Mouse (Mus musculus) MN1 (cell line): ENCODE results near the gene Trpc7.

Experiments used
- DNase-seq: peaks from one replicate; pipeline ENCODE4 v3.0.0-alpha.2; 2016; ENCODE audit warnings: low spot score

The Trpc7 gene

DNA sequence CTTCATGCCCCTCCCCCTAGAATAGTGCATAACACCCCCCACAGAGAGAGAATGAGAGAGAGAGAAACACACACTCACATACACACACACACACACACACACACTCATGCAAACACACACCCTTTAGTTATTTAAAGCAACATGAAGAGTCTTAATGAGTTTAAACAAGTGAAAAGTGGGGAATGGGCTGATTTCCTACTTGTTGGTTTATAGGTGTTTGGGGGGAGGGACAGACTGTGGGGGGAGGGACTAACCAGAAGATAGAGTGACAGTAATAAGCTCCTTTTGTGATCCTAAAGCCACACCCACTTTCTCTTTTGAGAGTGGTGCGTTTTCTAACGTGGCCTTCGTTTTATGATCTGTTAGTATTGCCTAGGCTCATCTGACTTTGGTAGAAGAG, at the start of gene Trpc7:
Gene Trpc7, minus strand, starts transcription at position 101 of the 400 bp plus-strand sequence.
- no peak for DNase-seq

DNA sequence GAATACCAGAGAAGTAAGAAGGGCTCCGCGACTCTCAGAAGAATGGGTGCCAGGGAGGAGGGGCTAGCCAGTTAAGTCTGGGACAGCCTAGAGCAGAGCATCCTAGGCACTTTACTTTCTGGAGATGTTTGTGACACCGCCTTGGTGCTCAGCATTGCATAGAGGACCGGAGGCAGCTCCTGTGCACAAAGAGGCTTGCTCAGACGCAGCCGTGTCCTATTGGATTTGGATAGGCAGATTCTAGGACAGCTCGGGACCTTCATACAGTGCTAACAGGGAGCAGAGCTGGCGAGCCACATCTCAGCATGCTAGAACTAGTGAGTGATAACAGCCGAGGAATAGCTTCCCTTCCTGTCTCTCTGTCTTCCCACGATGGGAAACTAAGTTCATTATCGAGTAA, 43.5 kb upstream of the Trpc7 start:
- no peak for DNase-seq

DNA sequence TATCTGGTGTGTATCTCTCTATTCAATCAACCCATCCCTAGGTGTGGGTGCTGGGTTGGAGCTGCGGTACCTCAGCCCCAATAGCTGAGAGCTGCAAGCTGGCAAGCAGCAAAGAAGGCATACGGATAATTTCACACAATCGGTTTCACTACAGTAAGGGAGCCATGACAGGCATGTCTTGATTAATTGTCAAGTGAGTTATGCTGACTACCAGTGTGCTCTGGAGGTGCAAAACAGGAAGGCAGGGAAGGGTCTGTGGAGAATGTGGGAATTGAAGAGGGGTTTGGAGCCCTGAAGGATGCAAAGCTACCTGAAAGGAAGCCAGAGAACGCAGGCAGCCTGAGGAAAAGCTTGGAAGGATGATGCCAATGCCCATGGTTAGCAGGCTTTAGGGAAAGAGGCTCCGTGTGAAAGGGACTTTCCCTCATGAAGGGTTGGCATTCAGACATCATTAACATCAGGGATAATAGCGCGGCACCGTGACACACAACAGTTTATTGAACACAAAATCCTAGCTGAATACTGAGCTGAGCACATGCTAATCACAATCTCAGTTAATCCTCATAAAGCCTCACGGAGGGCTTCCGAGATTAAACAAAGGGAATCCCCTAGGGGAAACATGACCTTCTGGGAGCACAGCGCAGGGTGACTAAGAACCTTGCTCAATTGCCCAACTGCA, 38.2 kb upstream of the Trpc7 start:
- no peak for DNase-seq

DNA sequence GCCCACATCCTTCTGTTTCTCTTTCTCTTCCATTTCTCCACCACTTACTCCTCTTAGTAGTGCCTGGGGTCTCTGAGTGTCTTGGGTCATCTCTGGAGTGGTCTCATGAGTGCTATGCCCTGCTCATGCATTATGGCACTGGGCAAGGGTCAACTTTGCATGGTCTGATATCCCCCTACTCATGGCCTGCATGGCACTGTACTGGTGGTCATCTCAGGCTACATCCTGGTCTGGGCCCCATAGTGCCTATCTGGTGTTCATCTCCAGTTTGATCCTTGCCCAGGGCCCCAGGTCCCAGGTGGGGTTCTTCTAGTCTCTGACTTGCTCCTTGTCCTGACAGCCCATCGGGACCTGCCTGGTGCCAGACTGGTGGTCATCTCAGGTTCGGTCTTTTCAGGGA, 34.6 kb upstream of the Trpc7 start:
- no peak for DNase-seq

DNA sequence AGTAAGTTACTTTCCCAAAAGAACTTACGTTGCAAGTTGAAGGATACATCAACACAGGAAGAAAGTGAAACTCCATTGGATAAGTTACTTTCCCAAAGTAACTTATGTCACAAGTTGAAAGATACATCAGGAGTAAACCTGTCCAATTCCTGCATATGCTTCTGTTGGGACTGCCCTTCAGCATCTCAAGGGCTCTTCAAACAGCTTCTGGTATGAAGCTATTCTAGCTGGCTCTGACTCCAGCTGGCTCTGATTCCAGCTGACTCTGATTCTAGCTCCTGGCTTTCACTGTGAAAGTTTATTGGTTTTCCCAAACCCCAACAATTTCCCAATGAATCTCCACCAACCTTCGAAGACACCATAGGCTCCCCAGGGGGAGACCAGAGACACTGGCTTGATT, 27.2 kb upstream of the Trpc7 start:
- DNase-seq: no peak

DNA sequence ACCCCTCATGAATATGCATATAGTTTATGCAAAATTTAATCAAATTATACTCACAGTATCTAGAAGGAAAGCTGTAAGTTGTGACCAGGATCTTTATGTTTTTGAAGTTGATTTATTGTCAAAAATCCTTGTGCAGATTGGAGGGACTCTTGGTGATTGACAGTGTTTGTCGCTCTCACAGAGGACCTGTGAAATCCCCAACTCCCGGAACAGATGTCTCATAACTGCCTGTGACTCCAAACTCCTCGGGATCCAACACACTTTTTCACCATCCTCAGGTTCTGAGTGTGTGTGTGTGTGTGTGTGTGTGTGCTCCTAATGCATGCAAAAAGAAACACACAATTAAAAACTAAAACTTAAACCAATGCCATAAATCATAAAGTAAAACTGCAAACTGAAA, 25.5 kb upstream of the Trpc7 start:
- no peak for DNase-seq

DNA sequence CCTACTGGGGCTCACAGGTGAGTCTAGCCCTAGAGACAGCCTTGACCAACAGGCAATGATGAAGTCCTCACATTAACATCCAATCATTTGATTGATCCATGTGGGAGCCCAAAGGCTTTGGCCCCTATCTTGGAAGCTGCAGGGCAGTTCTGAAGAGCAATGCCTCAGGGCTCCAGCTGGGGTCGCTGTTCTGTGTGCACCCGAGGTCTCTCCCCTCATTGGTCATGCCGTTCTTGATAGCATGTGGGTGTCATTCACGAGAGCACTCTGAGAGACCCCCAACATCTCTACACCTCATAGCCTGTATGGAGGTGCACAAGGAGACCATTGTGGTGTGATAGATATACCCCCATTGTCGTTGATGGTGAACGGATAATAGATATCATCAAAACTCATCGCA, 18.9 kb upstream of the Trpc7 start:
- DNase-seq: no peak

DNA sequence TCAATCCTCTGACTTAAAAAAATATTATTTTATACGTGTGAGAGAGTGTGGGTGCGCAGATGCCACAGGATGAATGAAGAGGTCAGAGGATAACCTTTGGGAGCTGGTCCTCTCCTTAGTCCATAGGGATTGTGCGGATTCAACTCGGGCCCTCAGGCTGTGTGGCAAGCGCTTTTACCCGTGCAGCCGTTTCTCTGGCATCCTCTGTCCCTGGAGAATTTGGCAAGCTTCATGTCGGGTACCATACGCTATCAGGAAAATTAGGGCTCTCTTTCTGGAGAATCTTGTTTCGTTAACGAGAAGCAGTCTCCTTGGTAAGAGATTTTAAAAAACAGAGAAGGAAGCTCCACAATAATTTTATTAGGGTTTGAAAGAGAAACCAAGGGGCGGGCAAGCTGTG, 15.3 kb upstream of the Trpc7 start:
- peak; percentile 72 for DNase-seq

DNA sequence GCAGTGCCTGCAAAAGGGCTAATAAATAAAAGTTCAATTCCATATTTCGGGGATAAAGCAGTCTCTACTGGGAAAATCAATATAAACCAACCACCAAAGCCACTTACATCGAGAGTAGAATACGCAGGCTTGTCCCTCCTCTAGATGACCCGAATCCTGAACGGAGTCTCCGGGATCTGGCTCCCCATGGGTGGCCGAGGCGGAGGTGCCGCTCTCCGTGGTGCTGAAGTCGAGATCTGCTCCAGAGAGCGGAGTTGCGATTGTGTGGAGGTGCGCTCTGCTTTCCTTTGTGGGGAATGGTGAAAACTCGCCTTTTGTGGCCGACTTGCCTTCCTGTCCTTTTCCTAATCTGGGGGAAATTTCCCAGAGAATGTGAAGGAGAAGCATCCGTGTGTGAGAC, 407 bp downstream of the Trpc7 start:
- DNase-seq: no peak

DNA sequence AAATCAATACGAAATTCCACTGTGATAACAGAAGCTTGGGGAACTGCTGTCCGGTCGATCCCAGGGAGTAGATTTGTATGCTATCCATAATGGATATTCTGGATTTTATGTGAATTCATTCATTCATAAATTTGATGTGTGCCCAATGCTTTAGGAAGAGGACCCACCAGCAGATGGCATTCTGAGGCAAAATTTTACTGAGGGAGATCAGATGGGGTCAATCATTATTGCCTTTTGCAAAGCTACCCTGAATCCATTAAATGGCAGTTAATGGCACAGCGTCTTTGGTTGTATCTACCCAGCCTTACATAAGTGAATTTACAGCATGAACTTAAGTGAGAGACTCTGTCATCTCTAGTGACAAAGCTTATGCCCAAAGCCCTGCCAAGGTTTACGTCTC, 1.2 kb downstream of the Trpc7 start:
- peak; percentile 46 for DNase-seq

DNA sequence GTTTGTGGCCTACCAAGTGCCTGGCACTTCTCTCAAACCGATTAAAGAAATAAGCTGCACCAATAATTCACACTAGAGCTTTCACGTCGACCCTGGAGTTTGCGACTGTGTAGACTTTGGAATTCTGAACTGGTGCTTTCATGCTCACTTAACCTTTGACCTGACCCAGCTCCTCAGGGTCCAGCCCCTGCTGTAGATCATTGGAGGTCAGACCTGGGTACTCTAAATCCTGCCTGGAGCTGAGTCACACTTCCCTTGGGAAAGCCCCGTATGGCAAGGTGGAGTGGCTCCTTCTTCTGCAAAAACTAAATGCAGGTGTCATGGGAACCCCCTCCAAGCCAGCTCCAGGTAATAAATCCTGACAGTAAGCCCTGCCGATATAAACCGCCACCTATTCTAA, 5.9 kb downstream of the Trpc7 start:
- no peak for DNase-seq

DNA sequence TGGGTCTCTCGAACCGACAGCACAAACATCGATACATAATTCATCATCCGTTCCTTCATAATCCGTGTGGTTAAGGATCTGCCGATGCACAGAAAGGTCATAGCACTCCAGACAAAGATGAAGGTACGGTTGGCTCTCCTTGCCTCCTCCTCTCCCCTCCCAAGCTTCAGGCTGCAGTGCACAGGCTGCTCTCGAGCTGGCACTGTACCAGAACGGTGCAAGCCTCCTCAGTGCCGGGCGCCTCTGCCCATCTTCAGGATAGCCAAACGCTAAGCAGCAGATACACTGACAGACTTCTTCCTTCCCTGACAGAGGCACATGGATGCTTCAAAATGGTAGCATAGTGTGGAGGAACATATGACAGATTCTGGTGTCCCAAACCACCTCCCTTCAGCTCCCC, 12.9 kb downstream of the Trpc7 start:
- DNase-seq: no peak

DNA sequence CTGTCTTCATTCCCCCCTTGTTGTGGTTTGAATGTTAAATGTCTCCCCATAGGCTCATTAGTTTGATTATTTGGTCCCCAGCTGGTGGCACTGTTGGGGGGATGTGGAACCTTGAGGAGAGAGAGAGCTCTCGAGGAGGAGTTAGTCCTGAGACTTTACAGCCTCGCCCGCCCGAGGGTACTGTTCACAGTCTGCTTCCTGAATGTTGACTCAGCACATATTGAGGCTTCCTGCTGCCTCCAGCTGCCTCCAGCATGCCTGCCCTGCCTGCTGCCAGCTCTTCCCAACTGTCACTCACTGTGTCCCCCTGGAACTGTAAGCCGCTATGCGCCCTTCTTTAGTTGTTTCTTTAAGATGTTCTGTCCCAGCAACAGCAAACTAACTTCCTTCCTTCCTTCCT, 31.2 kb downstream of the Trpc7 start:
- no peak for DNase-seq

DNA sequence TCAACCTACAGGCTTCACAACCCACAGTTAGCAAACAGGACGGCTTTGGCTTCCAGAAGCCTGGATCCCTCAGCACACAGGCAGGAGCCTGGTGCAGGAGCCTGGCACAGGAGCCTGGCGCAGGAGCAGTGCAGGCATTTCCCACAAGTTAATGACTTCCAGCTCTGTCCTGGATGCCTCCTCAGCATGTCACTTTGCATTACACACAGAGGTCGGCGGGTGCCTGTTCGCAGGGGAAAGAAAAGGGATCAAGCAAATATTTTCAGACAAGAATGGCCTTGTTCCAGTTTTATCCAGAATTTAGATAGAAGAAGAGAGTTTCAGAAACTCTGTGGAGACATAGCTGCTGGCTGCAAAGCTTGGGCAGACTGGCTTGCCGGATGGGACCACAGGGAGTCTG, 33.8 kb downstream of the Trpc7 start:
- no peak for DNase-seq

DNA sequence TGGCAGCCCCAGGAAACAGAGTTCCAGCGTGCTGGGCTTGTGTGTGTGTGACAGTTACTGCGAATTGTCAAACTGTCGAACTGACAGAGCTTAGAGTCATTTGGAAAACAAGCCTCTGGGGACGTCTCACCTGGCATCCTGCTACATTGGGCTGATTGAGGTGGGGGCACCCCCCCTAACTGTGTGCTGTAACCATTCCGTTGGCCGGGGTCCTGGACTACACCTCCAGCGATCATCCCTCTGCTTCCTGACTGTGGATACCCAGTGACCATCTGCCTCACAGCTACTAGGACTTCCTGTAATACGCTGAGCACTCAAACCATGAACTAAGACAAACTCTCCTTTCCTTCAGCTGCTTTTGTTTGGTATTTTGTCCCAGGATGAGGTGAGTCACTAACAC, 41.3 kb downstream of the Trpc7 start:
- no peak for DNase-seq

DNA sequence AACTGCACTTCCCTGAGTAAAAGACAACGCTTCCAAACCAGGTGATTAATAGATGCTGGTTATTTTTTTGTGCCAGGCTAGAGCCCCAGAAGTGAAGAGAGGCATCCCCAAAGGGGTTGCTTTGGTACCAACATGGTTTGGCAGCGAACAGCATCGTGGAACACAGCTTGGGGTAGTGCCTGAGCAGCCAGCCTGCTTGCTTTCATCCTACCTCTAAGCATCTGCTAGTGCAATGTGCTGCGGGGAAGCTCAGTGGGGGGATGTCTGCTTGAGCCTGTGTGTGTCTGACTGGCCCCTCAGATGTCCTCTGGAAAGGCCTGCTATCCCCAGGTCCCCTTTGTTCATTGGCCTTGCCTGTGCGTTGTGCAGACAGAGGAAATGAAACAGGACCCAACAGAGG, 42.4 kb downstream of the Trpc7 start:
- DNase-seq: no peak

DNA sequence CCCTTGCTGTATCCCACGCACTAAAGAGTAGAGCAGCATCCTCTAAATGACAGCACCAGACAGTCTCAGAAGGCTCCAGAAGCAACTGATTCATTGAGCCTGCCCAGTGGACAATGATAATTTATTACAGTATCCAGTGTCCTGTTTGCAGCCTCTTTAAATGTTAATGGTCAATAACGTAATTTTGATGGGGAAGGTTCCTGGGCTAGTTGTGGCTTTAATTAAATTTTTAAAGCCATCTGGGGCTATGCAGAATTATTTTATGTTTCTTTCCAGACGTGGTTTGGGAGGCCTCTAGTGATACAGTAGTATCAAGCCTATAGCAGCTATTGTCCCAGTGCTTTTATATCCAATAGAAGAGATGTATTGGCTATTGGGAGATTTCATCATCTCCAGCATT, 49.9 kb downstream of the Trpc7 start:
- DNase-seq: peak; percentile 86

DNA sequence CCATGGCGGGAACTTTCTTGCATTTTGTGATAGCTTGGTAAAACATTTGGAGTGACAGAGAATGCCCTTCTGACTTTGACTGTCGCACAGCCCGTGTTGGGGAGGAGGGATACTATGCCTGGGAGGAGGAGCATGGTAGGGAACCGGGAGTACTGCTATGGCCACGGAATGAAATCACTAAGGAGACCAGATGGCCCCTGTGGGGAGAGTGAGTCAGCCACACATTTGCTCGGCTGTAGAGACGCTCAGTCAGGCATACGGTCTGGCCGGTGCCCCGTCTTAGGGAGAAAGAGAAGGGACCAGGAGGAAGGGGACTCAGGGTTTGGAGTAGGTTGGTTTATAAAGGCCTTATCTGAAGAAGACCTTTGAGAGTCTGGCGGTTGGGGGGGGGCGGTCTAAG, 80.3 kb downstream of the Trpc7 start:
- DNase-seq: peak; percentile 72

DNA sequence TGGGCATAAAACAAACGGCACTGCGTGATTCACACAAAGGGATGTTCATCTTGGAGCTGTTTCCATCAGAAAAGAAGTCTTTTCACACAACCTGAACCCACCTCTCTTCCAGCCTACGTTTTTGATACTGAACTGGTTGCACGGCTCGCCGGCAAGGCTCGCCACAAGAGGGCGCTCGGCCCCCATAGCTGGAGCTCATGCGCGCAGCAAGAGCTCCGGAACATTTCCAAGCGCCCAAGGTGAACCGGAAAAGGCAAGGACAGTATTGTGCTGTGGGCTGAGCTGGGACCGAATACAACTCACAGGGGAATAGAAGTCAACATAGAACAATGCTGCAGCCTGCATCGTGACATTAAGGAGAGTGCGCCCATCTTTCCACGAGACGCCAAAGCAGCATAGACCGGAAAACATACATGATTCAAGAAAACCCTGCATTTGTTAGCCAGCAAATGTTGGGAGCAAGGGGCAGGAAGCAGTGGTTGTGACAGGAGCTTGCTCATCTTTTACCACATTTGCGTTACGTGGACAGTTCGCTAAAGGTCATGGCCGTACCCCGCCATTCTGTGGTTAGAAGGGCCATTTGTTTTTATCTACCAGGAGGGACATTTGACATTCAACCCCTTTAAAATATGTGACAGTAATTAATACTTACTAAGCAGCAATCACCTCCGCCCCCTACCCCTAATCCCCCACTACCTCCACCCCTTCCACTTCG, 88.9 kb downstream of the Trpc7 start:
- peak; percentile 88 for DNase-seq

DNA sequence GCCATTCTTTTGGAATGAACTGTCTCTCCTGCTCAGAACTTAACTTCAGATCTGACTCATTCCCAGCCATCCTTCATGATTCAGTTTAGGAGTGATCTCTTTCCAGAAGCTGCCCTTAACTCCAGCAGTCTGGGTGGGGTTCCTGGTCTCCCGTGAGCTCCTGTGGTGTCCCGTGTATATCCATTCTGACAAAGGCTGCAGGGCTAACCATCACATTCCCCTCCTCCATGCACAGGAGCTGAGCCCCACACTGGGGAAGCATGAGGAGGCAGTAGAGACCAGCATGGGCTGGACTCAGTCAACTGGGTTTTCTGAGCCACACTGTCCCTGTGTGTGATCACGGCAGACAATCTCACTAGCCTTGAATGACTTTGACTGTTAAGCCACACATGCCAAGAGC, 90.7 kb downstream of the Trpc7 start:
- DNase-seq: no peak

DNA sequence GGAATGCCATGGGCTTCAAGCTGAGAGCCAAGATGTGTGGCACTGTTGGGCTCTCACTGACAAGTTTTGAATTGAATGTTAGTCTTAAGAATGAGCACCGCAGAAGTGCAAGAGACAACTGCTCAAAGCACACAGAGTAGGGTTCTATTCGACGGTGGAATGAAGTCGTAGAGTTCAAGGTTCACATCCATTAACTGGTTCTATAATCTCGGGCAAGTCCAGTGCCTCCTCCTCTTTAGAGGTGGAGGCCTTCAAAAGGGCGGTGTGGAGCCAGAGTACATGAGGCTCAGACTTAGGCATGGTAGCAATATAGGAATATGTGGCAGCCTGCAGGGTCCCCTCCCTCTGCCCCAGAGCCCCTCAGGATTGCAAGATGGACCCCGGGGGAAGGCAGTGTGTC, 98.3 kb downstream of the Trpc7 start:
- no peak for DNase-seq

DNA sequence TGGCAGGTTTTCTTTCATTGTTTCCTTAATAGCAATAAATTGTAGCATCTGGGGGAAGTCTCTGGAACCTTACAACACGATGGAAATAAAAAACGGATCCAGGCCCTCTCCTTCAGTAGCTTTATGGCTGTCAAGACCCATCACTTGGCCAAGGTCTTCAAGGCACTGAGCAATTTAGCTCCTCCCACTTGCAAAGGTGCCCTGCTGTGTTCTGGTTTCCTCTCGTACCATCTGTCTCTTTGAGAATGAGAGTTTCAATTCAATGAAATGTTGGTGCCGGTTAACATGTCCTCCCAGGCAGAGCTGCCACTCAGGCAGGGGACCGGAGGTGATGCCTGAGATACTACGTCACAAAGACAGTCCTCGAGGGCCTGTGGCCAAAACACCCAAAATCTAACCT, 100.3 kb downstream of the Trpc7 start:
- no peak for DNase-seq

DNA sequence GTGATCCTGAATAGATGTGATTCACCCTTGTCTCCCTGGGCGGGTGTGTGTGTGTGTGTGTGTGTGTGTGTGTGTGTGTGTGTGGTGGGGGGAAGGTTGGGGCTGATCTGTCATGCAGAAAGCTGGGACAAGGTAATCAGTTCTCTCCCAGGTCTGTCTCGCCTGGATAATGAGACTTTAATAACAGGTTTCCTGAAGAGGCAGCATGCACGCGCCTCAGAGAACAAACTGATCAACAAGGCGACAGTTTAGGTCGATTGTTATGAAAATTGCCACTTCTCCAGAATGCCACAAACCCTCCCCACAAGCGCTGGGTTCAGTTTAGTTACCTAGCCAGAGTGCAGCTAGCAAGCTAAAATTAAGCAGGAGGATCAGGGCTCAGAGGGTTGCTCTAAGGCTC, 101.4 kb downstream of the Trpc7 start:
- no peak for DNase-seq

DNA sequence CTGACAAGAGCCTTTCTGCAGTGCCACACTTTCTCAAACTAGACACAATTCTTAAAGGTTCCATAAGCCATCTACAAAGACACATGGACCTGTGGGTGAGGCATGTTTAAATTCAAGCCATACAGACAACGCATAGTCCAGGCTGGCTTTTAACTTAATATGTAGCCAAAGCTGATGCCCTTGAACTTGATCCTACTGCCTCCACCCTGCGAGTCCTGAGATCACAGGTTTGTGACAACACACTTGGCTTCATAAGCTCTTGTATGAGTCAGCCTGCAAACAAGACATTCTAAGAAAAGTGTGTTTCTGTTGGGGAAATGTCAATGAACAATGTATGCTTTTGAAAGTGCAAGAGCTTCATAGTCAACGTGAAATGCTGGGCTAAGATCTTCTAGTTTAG, 102.9 kb downstream of the Trpc7 start:
- no peak for DNase-seq
